Mouse (Mus musculus): ENCODE measurements around the gene Spred1.

The Spred1 gene

GRCm38 (mm10) chr2:117180250-117180885 is 59.2 kb downstream of the Spred1 start:
- DNase-seq (ENCODE audit: low read depth, low spot score), result peak; percentile 93

GRCm38 (mm10) chr2:117185587-117185986 is 64.4 kb downstream of the Spred1 start:
- DNase-seq (ENCODE audit: low read depth, low spot score), result no peak

DNA sequence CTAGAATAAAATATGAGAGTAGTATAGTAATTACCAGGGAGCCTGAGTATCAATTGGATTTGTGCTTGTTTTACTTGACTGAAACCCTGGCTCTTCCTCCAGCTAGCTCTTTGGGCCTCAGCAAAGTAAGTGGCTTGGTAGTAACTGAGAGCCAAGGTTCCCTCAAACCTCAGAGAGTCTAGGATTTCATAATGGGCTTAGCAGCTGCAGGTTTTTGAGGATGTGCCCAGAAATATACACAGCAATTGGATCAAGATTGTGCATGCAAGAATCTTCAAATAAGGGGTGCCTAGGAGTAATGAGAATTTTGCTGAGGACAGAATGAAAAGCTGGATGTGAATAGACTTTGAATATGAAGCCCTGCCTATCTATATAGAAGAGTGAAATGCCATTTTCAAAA is 69.7 kb downstream of the Spred1 start:
- DNase-seq (ENCODE audit: low read depth, low spot score), result peak; percentile 43

GRCm38 (mm10) chr2:117194309-117194708 is 73.1 kb downstream of the Spred1 start:
- DNase-seq (ENCODE audit: low read depth, low spot score), result no peak

GRCm38 (mm10) chr2:117195151-117195550 is 74.0 kb downstream of the Spred1 start:
- peak; percentile 56 for DNase-seq (ENCODE audit: low read depth, low spot score)

DNA sequence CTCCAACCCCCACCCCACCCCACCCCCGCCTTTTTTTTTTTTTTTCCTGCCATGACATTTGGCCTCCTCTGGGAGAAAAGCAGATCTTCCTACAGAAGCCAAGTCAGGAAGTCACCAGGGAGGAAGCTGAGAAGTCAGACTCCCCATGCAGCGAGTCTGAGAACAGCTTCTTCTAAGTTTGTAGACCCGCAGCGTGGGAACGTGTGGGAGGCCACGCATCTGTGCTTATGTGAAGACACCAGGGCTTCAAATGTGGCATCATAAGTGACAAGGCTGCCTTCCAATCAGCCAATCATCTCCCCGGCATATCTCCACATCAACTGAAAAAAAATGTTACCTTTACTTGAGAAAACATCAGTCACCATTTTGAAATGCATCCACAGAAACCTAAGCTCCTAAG is 74.4 kb downstream of the Spred1 start:
- DNase-seq (ENCODE audit: low read depth, low spot score), result peak; percentile 75

GRCm38 (mm10) chr2:117200869-117201338 is 79.7 kb downstream of the Spred1 start:
- DNase-seq (ENCODE audit: low read depth, low spot score), result no peak

GRCm38 (mm10) chr2:117203350-117203749 is 82.2 kb downstream of the Spred1 start:
- peak; percentile 53 for DNase-seq (ENCODE audit: low read depth, low spot score)

- DNase-seq (ENCODE audit: low read depth, low spot score), result no peak
These were observed 83.4 kb downstream of the Spred1 start for GRCm38 (mm10) chr2:117204534-117204933.

- no peak for DNase-seq (ENCODE audit: low read depth, low spot score)
These were observed 83.9 kb downstream of the Spred1 start for GRCm38 (mm10) chr2:117205066-117205465.

DNA sequence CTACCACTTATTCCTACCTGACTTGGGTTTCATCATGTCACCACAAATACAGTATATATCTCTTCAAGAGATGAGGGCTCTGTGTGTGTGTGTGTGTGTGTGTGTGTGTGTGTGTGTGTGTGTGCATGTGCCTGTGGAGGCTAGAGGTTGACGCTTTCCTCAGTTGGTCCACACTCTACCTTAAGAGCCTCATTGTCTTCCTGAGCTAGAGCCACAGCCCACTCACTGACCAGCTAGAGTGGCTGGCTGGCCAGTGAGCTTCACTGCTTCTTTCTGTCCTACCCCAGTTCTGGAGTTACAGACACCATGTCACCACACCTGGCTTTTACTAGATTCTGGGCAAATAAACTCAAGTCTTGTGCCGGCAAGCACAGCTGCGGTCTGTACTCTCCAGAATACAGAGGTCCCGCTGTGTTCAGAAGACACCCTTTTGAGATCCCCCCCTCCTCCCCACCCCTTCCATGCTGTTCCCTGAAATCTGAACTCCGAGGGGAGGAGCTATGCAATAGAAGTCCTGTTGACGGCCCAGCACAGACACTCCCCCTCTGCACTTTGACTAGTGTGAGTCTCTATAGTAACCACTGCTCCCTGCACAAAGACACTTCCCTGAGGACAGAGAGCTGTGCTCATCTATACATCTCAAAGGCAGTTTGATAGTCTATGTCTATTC is 89.4 kb downstream of the Spred1 start:
- DNase-seq (ENCODE audit: low read depth, low spot score), result peak; percentile 56

DNA sequence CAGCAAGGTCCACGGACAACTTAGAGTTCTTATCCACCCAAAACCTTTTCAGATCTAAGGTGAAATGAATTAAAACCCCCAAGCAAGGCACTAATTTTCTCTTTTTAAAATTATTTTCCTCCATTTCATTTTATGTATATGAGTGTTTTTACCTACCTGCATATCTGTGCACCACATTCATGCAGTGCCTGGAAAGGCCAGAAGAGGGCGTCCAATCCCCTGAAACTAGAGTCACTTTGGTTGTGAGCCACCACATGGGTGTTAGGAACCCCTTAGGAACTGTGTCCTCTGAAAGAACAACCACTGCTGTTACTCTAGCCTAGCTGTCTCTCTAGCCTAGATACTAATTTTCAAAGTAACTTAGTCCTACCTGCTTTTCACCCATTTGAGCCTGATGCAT is 95.0 kb downstream of the Spred1 start:
- DNase-seq (ENCODE audit: low read depth, low spot score), result no peak

GRCm38 (mm10) chr2:117217695-117218216 is 96.6 kb downstream of the Spred1 start:
- DNase-seq (ENCODE audit: low read depth, low spot score), result peak; percentile 58

DNA sequence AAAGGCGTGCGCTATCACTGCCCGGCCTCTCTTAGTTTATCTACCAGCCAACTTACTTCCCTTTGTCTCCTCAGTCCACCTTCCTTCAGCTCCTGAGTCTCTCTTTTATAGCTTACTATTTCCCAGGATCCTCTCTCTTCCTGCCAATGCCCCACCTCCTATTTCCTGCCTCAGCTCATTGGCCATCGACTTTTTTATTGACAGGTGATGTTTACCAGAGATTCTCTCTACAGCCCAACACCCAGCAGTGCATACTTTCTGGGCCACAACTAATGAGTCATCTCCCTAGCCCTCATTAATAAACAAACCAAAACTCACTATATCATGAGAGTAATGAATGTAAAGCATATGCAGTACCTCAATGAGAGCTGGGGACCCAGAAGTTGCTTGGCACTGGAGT is 98.4 kb downstream of the Spred1 start:
- DNase-seq (ENCODE audit: low read depth, low spot score), result no peak

DNA sequence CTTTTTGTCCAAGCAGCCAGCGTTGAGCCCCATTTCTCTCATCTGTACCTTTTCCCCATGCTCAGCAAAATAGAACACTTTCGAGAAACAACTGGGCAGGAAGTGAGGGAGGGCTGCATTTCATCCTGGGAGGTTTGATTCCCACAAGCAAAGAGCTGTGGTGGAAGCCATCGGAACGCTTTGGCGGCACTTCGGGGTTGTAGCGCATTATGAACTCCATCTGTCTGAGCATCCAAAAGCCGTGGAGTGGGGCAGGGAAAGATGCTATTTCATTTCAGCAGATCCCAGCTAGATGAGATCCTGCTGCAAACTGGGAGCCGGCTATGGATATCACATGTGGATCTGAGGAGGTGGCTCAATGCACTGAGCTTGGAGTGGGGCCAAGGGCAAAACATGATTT is 101.5 kb downstream of the Spred1 start:
- no peak for DNase-seq (ENCODE audit: low read depth, low spot score)

DNA sequence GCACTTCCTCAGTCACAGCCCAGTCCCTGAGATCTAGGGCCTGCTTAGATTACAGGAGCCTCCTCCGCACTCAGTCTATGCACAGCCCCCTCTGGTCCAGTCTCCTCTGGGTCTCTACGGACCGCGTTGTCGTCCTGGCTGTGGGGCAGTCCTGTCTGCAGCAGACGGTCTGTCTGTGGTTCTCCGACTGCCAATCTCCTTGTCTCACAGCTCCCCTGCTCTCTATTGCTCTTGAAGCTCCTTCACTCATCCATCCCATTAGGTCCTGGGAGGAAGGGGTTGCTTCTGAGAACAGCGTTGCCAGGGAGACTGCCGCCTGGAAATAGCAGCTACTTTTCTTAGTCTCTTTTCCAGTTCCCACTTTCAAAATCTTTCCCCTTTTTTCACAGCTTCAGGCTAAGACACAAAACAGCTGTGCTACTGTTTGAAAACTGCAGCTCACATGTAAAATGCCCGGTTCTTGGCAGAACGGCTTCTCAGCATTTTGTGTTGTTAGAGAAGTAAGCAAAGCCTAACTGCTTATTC is 107.5 kb downstream of the Spred1 start:
- peak; percentile 81 for DNase-seq (ENCODE audit: low read depth, low spot score)

GRCm38 (mm10) chr2:117230261-117230660 is 109.1 kb downstream of the Spred1 start:
- DNase-seq (ENCODE audit: low read depth, low spot score), result no peak

DNA sequence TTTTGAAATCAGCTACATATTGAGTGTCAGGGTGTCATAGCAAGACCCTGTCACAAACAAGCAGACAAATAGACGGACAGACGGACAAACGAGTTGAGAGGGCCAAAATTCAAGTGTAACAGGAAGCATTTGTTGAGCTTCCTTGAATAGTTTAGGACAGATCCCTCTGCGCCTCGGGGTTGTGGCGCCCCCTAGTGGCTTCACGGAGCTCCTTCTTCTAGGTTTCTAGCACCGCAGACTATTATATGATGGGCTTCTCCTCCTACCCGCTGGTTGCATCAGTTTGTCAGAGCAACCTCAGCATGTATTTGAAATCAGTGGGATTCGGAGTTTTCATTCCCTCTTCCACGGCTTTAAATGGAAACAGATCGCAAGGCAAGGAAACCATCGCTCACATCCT is 110.1 kb downstream of the Spred1 start:
- DNase-seq (ENCODE audit: low read depth, low spot score), result peak; percentile 91
